Mouse (Mus musculus): Measurements from ENCODE around the gene Vma21-ps.

Gene Vma21-ps

GRCm38 (mm10) chr4:52459726-52460125 lies 37.3 kb downstream of the Vma21-ps start:
- Histone ChIP-seq H3K9me3 (ENCODE audit: low read length) (no peaks in the 10 kb centered on the region), H3K36me3 (ENCODE audit: insufficient read depth, low read length) (peaks cover 92% of the 10 kb centered on the region), H3K27me3 (ENCODE audit: insufficient read depth, low read length) (no peaks in the 10 kb centered on the region), H3K4me3 (replicated peaks; ENCODE audit: low read length) (no peak overlapping the region), H3K4me1 (replicated peaks; ENCODE audit: low read depth, low read length) (no peaks in the 10 kb centered on the region)
- TF ChIP-seq CTCF (conservative IDR thresholded peaks at IDR 0.05; ENCODE audit: low read length) (peak; percentile 92), POU5F1 (IDR thresholded peaks at IDR 0.05; ENCODE audit: borderline replicate concordance, low read length) (no peak)

Data from E14TG2a.4 (cell line).